27 mouse cellular contexts compared by ENCODE assay signal in genomic region chr15:37081836-37082235, GRCm38 (mm10).
DNase-seq lines count a peak whose midpoint lies in the region; ATAC-seq and TF ChIP-seq lines count a peak whose summit lies in the region.
"Had no signal": no experiment of that assay in that cellular context is flagged by ENCODE, and none has a peak within 500 bp of the region (broad histone marks: within the 10 kb centered on the region; RNA-seq: fewer than 3 reads in every experiment).

No protein-coding gene starts in this region.

- WGBS in forebrain, embryonic 11.5 days: 68% methylated on average over 2 of the region's 2 CpGs
- WGBS in forebrain, embryonic 13.5 days: 80% methylated on average over 2 of the region's 2 CpGs
- WGBS in kidney, embryonic 16.5 days: 79% methylated on average over 2 of the region's 2 CpGs

- no peak overlapping the region for H3K4me3 ChIP-seq in forebrain, embryonic 11.5 days (ENCODE audit: low read depth, low read length)
- no peak overlapping the region for H3K4me3 ChIP-seq in forebrain, embryonic 13.5 days
- H3K4me3 ChIP-seq in kidney, embryonic 16.5 days (ENCODE audit: low read length): no peak overlapping the region
- no peak overlapping the region for H3K4me3 ChIP-seq in gastrocnemius, adult 2 months
- H3K4me3 ChIP-seq: embryonic facial prominence, embryonic 10.5 days; heart, embryonic 15.5 days; hindbrain, embryonic 13.5 days; limb, embryonic 10.5 days; liver, embryonic 15.5 days; neural tube, embryonic 15.5 days; stomach, embryonic 15.5 days had no signal

- no peak overlapping the region for H3K4me2 ChIP-seq in forebrain, embryonic 11.5 days (ENCODE audit: low read depth, low read length, severe bottlenecking)
- no peak overlapping the region for H3K4me2 ChIP-seq in forebrain, embryonic 13.5 days
- no peak overlapping the region for H3K4me2 ChIP-seq in kidney, embryonic 16.5 days (replicated peaks; ENCODE audit: low read depth, low read length)
- H3K4me2 ChIP-seq: heart, embryonic 15.5 days; hindbrain, embryonic 13.5 days; liver, embryonic 15.5 days; midbrain, embryonic 11.5 days; neural tube, embryonic 15.5 days; stomach, embryonic 15.5 days had no signal

- H3K27ac ChIP-seq in forebrain, embryonic 11.5 days (ENCODE audit: low read depth, low read length): no peak overlapping the region
- no peak overlapping the region for H3K27ac ChIP-seq in forebrain, embryonic 13.5 days
- H3K27ac ChIP-seq in kidney, embryonic 16.5 days (ENCODE audit: low read length): no peak overlapping the region
- H3K27ac ChIP-seq in gastrocnemius, adult 2 months: no peak overlapping the region
- H3K27ac ChIP-seq: embryonic facial prominence, embryonic 10.5 days; heart, embryonic 15.5 days; hindbrain, embryonic 13.5 days; kidney, postnatal 0 days; limb, embryonic 10.5 days; liver, embryonic 15.5 days; neural tube, embryonic 15.5 days; stomach, embryonic 15.5 days had no signal

- TF ChIP-seq CTCF in gastrocnemius, adult 2 months (IDR thresholded peaks at IDR 0.05): no peak

- intact Hi-C loops in gastrocnemius, adult 2 months (cut with DNase I): no loop called here

- no peaks in the 10 kb centered on the region for H3K9me3 ChIP-seq in forebrain, embryonic 11.5 days (ENCODE audit: control insufficient read depth, low read length)
- no peaks in the 10 kb centered on the region for H3K9me3 ChIP-seq in forebrain, embryonic 13.5 days (replicated peaks)
- peaks cover 6% of the 10 kb centered on the region; the same call in 1 of the 2 replicates for H3K9me3 ChIP-seq in kidney, embryonic 16.5 days (ENCODE audit: low read length)
- H3K9me3 ChIP-seq: heart, embryonic 15.5 days; hindbrain, embryonic 13.5 days; liver, embryonic 15.5 days; neural tube, embryonic 15.5 days; stomach, embryonic 15.5 days had no signal

- no peaks in the 10 kb centered on the region for H3K36me3 ChIP-seq in forebrain, embryonic 11.5 days (ENCODE audit: control insufficient read depth, insufficient read depth, low read length)
- no peaks in the 10 kb centered on the region for H3K36me3 ChIP-seq in forebrain, embryonic 13.5 days (ENCODE audit: poor library complexity, severe bottlenecking)
- H3K36me3 ChIP-seq in kidney, embryonic 16.5 days (ENCODE audit: insufficient read depth, low read length): no peaks in the 10 kb centered on the region
- H3K36me3 ChIP-seq: embryonic facial prominence, embryonic 10.5 days; heart, embryonic 15.5 days; hindbrain, embryonic 13.5 days; limb, embryonic 10.5 days; liver, embryonic 15.5 days; neural tube, embryonic 15.5 days; stomach, embryonic 15.5 days had no signal

- H3K4me1 ChIP-seq in forebrain, embryonic 11.5 days (replicated peaks; ENCODE audit: control insufficient read depth, insufficient read depth, low read length): no peaks in the 10 kb centered on the region
- no peaks in the 10 kb centered on the region for H3K4me1 ChIP-seq in forebrain, embryonic 13.5 days
- H3K4me1 ChIP-seq in kidney, embryonic 16.5 days (ENCODE audit: insufficient read depth, low read length): no peaks in the 10 kb centered on the region
- H3K4me1 ChIP-seq: embryonic facial prominence, embryonic 10.5 days; heart, embryonic 15.5 days; hindbrain, embryonic 13.5 days; limb, embryonic 10.5 days; neural tube, embryonic 15.5 days; stomach, embryonic 15.5 days had no signal

- DNase-seq in forebrain, embryonic 11.5 days (ENCODE audit: low spot score): peak; percentile 15
- DNase-seq in testis, postnatal 10 days (ENCODE audit: low spot score): peak; percentile 2
- no peak for DNase-seq in testis, postnatal 14 days (ENCODE audit: low spot score)
- peak; percentile 98 for DNase-seq in R1 (ENCODE audit: low read depth, low spot score)
- no peak for DNase-seq in gastrocnemius, adult 2 months
- DNase-seq: adrenal gland, postnatal 14 days; cerebellum, adult 9-10 months; forebrain, postnatal 0 days; gastrocnemius, postnatal 36 days; heart, postnatal 36 days; kidney, adult 11 months; right cerebral cortex, adult 18-20 months; right cerebral cortex, postnatal 4 days; thymus, adult 2 months; thymus, postnatal 4 days had no signal

- no peak overlapping the region for H3K9ac ChIP-seq in forebrain, embryonic 11.5 days (ENCODE audit: low read length)
- no peak overlapping the region for H3K9ac ChIP-seq in forebrain, embryonic 13.5 days
- H3K9ac ChIP-seq in kidney, embryonic 16.5 days (replicated peaks; ENCODE audit: low read length): no peak overlapping the region
- H3K9ac ChIP-seq: forebrain, postnatal 0 days; heart, embryonic 15.5 days; hindbrain, embryonic 13.5 days; liver, embryonic 15.5 days; neural tube, embryonic 15.5 days; stomach, embryonic 15.5 days had no signal

- no peak for ATAC-seq in forebrain, embryonic 11.5 days (replicated peaks; ENCODE audit: low FRiP score)
- ATAC-seq in forebrain, embryonic 13.5 days: no peak
- ATAC-seq in kidney, embryonic 16.5 days (ENCODE audit: low FRiP score, low TSS enrichment): no peak
- ATAC-seq: forebrain, postnatal 0 days; Patski had no signal

- no peaks in the 10 kb centered on the region for H3K27me3 ChIP-seq in forebrain, embryonic 11.5 days (ENCODE audit: control insufficient read depth, insufficient read depth, low read length)
- no peaks in the 10 kb centered on the region for H3K27me3 ChIP-seq in forebrain, embryonic 13.5 days
- H3K27me3 ChIP-seq in kidney, embryonic 16.5 days (ENCODE audit: insufficient read depth, low read length): no peaks in the 10 kb centered on the region
- H3K27me3 ChIP-seq: heart, embryonic 15.5 days; hindbrain, embryonic 13.5 days; liver, embryonic 15.5 days; neural tube, embryonic 15.5 days; Patski; stomach, embryonic 15.5 days had no signal

Comparison
In these comparisons a context has a peak if more than half of its experiments do, and no peak if none do; other contexts are left out.
1. DNase-seq: peak in forebrain, embryonic 11.5 days (single experiment), testis, postnatal 10 days (single experiment) and R1 (single experiment); none in testis, postnatal 14 days (single experiment) and gastrocnemius, adult 2 months (single experiment).